Mouse (Mus musculus) E14TG2a.4 (cell line): ENCODE measurements around the gene Gm5565.

ENCODE experiments used
- CTCF ChIP-seq: conservative IDR thresholded peaks from 2 replicates; pipeline ENCODE4 v1.5.1; 2014; ENCODE audit warnings: low read length
- POU5F1 ChIP-seq: IDR thresholded peaks from 2 replicates; pipeline ENCODE4 v1.6.1; 2014; ENCODE audit warnings: low read length, borderline replicate concordance

GRCm38 (mm10) chr5:146188712-146189111, 28.4 kb upstream of the Gm5565 start:
- TF ChIP-seq CTCF (no peak), POU5F1 (no peak)
